Mouse (Mus musculus) midbrain, embryonic 14.5 days (tissue): Measurements from ENCODE around the gene Dhrs7b. TPM values are rescaled to one million over a fixed set of nuclear protein-coding genes. Genes with fewer than 3 reads are reported as not detected.

Experiments used
- ATAC-seq: fragments of 200-750 bp; cut with Nextera tagmentation; 2 replicates; pipeline ENCODE4 v1.8.0; 2017; ENCODE audit warnings: moderate number of reproducible peaks, moderate library complexity; ENCODE audit not compliant: low FRiP score, low TSS enrichment
- DNase-seq: peaks from one replicate; pipeline ENCODE4 v3.0.0-alpha.2; 2015
- H3K27ac ChIP-seq: fragments of 300-500 bp; sonication (generic); replicated peaks from 2 replicates; pipeline ENCODE4 v1.5.1; 2014; ENCODE audit warnings: mild to moderate bottlenecking, low read depth, low read length, moderate library complexity
- H3K27me3 ChIP-seq: fragments of 300-500 bp; sonication (generic); 2 replicates; pipeline ENCODE4 v1.6.1; 2014; ENCODE audit warnings: low read length, control low read depth, mixed read lengths; ENCODE audit not compliant: control insufficient read depth, insufficient read depth
- H3K36me3 ChIP-seq: fragments of 300-500 bp; sonication (generic); 2 replicates; pipeline ENCODE4 v1.6.1; 2014; ENCODE audit warnings: low read length, control low read depth; ENCODE audit not compliant: control insufficient read depth, insufficient read depth
- H3K4me1 ChIP-seq: fragments of 300-500 bp; sonication (generic); 2 replicates; pipeline ENCODE4 v1.6.1; 2014; ENCODE audit warnings: mild to moderate bottlenecking, antibody characterized with exemption, low read length, control low read depth; ENCODE audit not compliant: control insufficient read depth, insufficient read depth
- H3K4me2 ChIP-seq: fragments of 300-500 bp; sonication (generic); 2 replicates; pipeline ENCODE4 v1.6.1; 2014; ENCODE audit warnings: mild to moderate bottlenecking, low read length, moderate library complexity
- H3K4me3 ChIP-seq: fragments of 300-500 bp; sonication (generic); replicated peaks from 2 replicates; pipeline ENCODE4 v1.5.1; 2014; ENCODE audit warnings: low read depth, low read length
- H3K9ac ChIP-seq: fragments of 300-500 bp; sonication (generic); replicated peaks from 2 replicates; pipeline ENCODE4 v1.6.1; 2014; ENCODE audit warnings: mild to moderate bottlenecking, low read length, moderate library complexity
- H3K9me3 ChIP-seq: fragments of 300-500 bp; sonication (generic); 2 replicates; pipeline ENCODE4 v1.6.1; 2016; ENCODE audit warnings: low read length, control low read depth, mixed read lengths; ENCODE audit not compliant: control insufficient read depth
- WGBS: fragments of 180-500 bp; shearing (Covaris S2); extraction: QIAGEN DNeasy Blood & Tissue Kit; methylation state at CpG from one replicate; pipeline ENCODE4 v1.1.7; 2014; 5-methylcytosine and 5-hydroxymethylcytosine counted together
- polyA plus RNA-seq: library from polyadenylated mRNA; unstranded; fragments of >200 nt; fragmentation: Nextera tagmentation; extraction: Ambion mirVana; gene quantifications from 2 replicates; pipeline ENCODE4 v1.2.1, GENCODE M21; 2014

Dhrs7b gene
- polyA plus RNA-seq, 1 experiment from 2014 or later, result 30.7 TPM

GRCm38 (mm10) chr11:60827241-60827945 is 3.0 kb upstream of the Dhrs7b start:
- Histone ChIP-seq H3K4me2 (no peak overlapping the region), H3K36me3 (no peaks in the 10 kb centered on the region), H3K27ac (no peak overlapping the region), H3K4me3 (no peak overlapping the region), H3K27me3 (no peaks in the 10 kb centered on the region), H3K9ac (no peak overlapping the region), H3K4me1 (peaks cover 5% of the 10 kb centered on the region; the same call in 1 of the 2 replicates), H3K9me3 (no peaks in the 10 kb centered on the region)
- ATAC-seq (no peak), DNase-seq (no peak)
- 10% methylated on average over 4 of the region's 4 CpGs for WGBS

GRCm38 (mm10) chr11:60828903-60829302 is 1.5 kb upstream of the Dhrs7b start:
- H3K27ac ChIP-seq, result no peak overlapping the region
- no peaks in the 10 kb centered on the region for H3K36me3 ChIP-seq
- H3K9ac ChIP-seq, result no peak overlapping the region
- peaks cover 5% of the 10 kb centered on the region; the same call in 1 of the 2 replicates for H3K4me1 ChIP-seq
- H3K4me2 ChIP-seq, result no peak overlapping the region
- 33% methylated on average over 2 of the region's 2 CpGs for WGBS
- DNase-seq (peak; percentile 25), ATAC-seq (no peak)
- H3K27me3 ChIP-seq, result no peaks in the 10 kb centered on the region
- H3K4me3 ChIP-seq, result no peak overlapping the region
- no peaks in the 10 kb centered on the region for H3K9me3 ChIP-seq

DNA sequence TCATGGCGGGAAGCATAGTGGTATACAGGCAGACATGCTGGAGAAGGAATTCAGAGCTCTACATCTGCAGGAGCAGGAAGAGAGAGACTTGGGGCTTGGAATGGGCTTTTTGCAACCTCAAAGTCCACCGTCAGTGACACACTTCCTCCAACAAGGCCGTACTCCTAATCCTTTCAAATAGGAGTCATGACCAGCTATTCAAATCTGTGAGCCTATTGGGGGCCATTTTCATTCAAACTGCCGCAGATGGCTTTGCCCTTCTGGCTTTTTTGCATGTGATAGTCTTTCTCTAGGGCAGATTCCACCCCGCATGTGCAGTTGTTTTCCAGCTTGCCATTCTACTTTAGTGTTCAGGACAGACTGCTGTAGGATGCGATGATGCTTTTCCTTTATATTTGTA is 6.5 kb downstream of the Dhrs7b start:
- Histone ChIP-seq H3K9ac (no peak overlapping the region), H3K4me3 (no peak overlapping the region), H3K4me1 (no peaks in the 10 kb centered on the region), H3K27ac (no peak overlapping the region), H3K9me3 (no peaks in the 10 kb centered on the region), H3K4me2 (no peak overlapping the region), H3K36me3 (no peaks in the 10 kb centered on the region), H3K27me3 (no peaks in the 10 kb centered on the region)
- DNase-seq, result no peak
- 92% methylated on average over 6 of the region's 6 CpGs for WGBS
- no peak for ATAC-seq

- Histone ChIP-seq H3K9me3 (no peaks in the 10 kb centered on the region), H3K27ac (no peak overlapping the region), H3K9ac (no peak overlapping the region), H3K4me3 (no peak overlapping the region), H3K4me2 (no peak overlapping the region), H3K27me3 (no peaks in the 10 kb centered on the region), H3K4me1 (no peaks in the 10 kb centered on the region), H3K36me3 (no peaks in the 10 kb centered on the region)
- ATAC-seq (no peak), DNase-seq (no peak)
- WGBS, result 92% methylated on average over 10 of the region's 10 CpGs
These were observed 7.4 kb downstream of the Dhrs7b start for GRCm38 (mm10) chr11:60837644-60838406.

- Histone ChIP-seq H3K36me3 (peaks cover 13% of the 10 kb centered on the region), H3K9me3 (no peaks in the 10 kb centered on the region), H3K4me1 (no peaks in the 10 kb centered on the region), H3K27ac (no peak overlapping the region), H3K4me3 (no peak overlapping the region), H3K4me2 (no peak overlapping the region), H3K9ac (no peak overlapping the region), H3K27me3 (no peaks in the 10 kb centered on the region)
- DNase-seq, result no peak
- no peak for ATAC-seq
- WGBS, result 80% methylated on average over 12 of the region's 12 CpGs
These were observed 11.2 kb downstream of the Dhrs7b start for GRCm38 (mm10) chr11:60841467-60842200.

DNA sequence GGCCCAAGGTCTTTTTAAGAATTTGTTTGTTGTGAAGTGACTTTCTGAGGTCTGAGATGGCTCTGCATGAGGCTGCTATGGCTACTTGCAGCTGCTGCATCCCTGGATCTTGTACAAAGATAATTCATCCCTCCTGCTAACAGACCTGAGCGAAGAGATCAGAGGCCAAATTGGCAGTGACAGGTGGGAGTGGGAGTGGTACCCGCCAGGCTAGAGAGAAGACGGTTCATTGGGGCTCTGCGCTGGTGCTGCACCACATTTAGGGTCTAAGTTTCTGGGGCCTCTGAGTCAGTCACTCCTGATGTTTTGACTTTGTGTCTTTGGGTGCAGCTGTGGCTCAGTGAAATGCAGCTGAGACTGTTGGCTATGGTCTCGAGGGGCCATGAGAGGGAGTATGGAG is 13.0 kb downstream of the Dhrs7b start:
- Histone ChIP-seq H3K4me1 (no peaks in the 10 kb centered on the region), H3K36me3 (peaks cover 18% of the 10 kb centered on the region), H3K4me3 (no peak overlapping the region), H3K27ac (no peak overlapping the region), H3K4me2 (no peak overlapping the region), H3K27me3 (no peaks in the 10 kb centered on the region), H3K9me3 (no peaks in the 10 kb centered on the region), H3K9ac (no peak overlapping the region)
- whole genome bisulfite sequencing, result 90% methylated on average over 5 of the region's 5 CpGs
- DNase-seq (no peak), ATAC-seq (no peak)

GRCm38 (mm10) chr11:60845415-60845814 is 15.0 kb downstream of the Dhrs7b start:
- ATAC-seq (no peak), DNase-seq (no peak)
- H3K4me1 ChIP-seq, result no peaks in the 10 kb centered on the region
- no peaks in the 10 kb centered on the region for H3K9me3 ChIP-seq
- H3K4me3 ChIP-seq, result no peak overlapping the region
- H3K27ac ChIP-seq, result no peak overlapping the region
- no peaks in the 10 kb centered on the region for H3K27me3 ChIP-seq
- 89% methylated on average over 5 of the region's 5 CpGs for WGBS
- H3K4me2 ChIP-seq, result no peak overlapping the region
- peaks cover 22% of the 10 kb centered on the region for H3K36me3 ChIP-seq
- H3K9ac ChIP-seq, result no peak overlapping the region

- DNase-seq, result no peak
- Histone ChIP-seq H3K4me3 (no peak overlapping the region), H3K36me3 (peaks cover 55% of the 10 kb centered on the region), H3K4me2 (no peak overlapping the region), H3K9me3 (no peaks in the 10 kb centered on the region), H3K27ac (no peak overlapping the region), H3K9ac (no peak overlapping the region), H3K4me1 (no peaks in the 10 kb centered on the region), H3K27me3 (no peaks in the 10 kb centered on the region)
- WGBS, result 88% methylated on average over 3 of the region's 3 CpGs
- ATAC-seq, result no peak
These were observed 26.2 kb downstream of the Dhrs7b start for GRCm38 (mm10) chr11:60856587-60856986.
